In genomic region chr16:87028516-87029145, GRCm38 (mm10) we compare ENCODE assay signal across 22 mouse cellular contexts.
A peak's percentile ranks its signal among the peaks of the same experiment; 100 is the strongest.
DNase-seq lines count a peak whose midpoint lies in the region; ATAC-seq and TF ChIP-seq lines count a peak whose summit lies in the region.
"Had no signal": no experiment of that assay in that cellular context is flagged by ENCODE, and none has a peak within 500 bp of the region (broad histone marks: within the 10 kb centered on the region; RNA-seq: fewer than 3 reads in every experiment).

No protein-coding gene starts in this region.

- no peak overlapping the region for H3K4me3 ChIP-seq in kidney, embryonic 14.5 days (ENCODE audit: low read length)
- no peak overlapping the region for H3K4me3 ChIP-seq in midbrain, embryonic 11.5 days (ENCODE audit: low read depth, low read length)
- no peak overlapping the region for H3K4me3 ChIP-seq in midbrain, postnatal 0 days (ENCODE audit: low read depth, low read length)
- no peak overlapping the region for H3K4me3 ChIP-seq in embryonic facial prominence, embryonic 13.5 days
- no peak overlapping the region for H3K4me3 ChIP-seq in limb, embryonic 14.5 days (replicated peaks; ENCODE audit: low read length)
- H3K4me3 ChIP-seq in midbrain, embryonic 16.5 days (ENCODE audit: low read depth, low read length) = no peak overlapping the region
- H3K4me3 ChIP-seq: hindbrain, embryonic 12.5 days; left cerebral cortex, adult 2 months; liver, embryonic 13.5 days; megakaryocyte, embryonic 14.5 days had no signal

- 73% methylated on average over 5 of the region's 5 CpGs for WGBS in kidney, embryonic 14.5 days
- WGBS in midbrain, embryonic 11.5 days = 87% methylated on average over 5 of the region's 5 CpGs
- 75% methylated on average over 5 of the region's 5 CpGs for WGBS in midbrain, postnatal 0 days
- WGBS in embryonic facial prominence, embryonic 13.5 days = 39% methylated on average over 5 of the region's 5 CpGs
- WGBS in limb, embryonic 14.5 days = 55% methylated on average over 5 of the region's 5 CpGs
- 86% methylated on average over 5 of the region's 5 CpGs for WGBS in midbrain, embryonic 16.5 days

- H3K4me1 ChIP-seq in kidney, embryonic 14.5 days (ENCODE audit: control insufficient read depth, insufficient read depth, low read length) = no peaks in the 10 kb centered on the region
- H3K4me1 ChIP-seq in midbrain, embryonic 11.5 days (ENCODE audit: control insufficient read depth, insufficient read depth, low read length) = no peaks in the 10 kb centered on the region
- H3K4me1 ChIP-seq in midbrain, postnatal 0 days (ENCODE audit: insufficient read depth, low read length) = no peaks in the 10 kb centered on the region
- H3K4me1 ChIP-seq in embryonic facial prominence, embryonic 13.5 days = peaks cover 15% of the 10 kb centered on the region
- 0 out of 2 replicates have a peak, but pooled peaks cover 5% of the 10 kb centered on the region for H3K4me1 ChIP-seq in limb, embryonic 14.5 days (ENCODE audit: control insufficient read depth, insufficient read depth, low read length)
- H3K4me1 ChIP-seq in midbrain, embryonic 16.5 days (ENCODE audit: control insufficient read depth, insufficient read depth, low read length) = no peaks in the 10 kb centered on the region
- H3K4me1 ChIP-seq: hindbrain, embryonic 12.5 days; liver, embryonic 13.5 days; megakaryocyte, embryonic 14.5 days had no signal

- H3K9me3 ChIP-seq in kidney, embryonic 14.5 days (ENCODE audit: control insufficient read depth, low read length) = no peaks in the 10 kb centered on the region
- H3K9me3 ChIP-seq in midbrain, embryonic 11.5 days (ENCODE audit: control insufficient read depth, low read length) = no peaks in the 10 kb centered on the region
- H3K9me3 ChIP-seq in midbrain, postnatal 0 days (ENCODE audit: low read length) = no peaks in the 10 kb centered on the region
- no peaks in the 10 kb centered on the region for H3K9me3 ChIP-seq in embryonic facial prominence, embryonic 13.5 days
- no peaks in the 10 kb centered on the region for H3K9me3 ChIP-seq in limb, embryonic 14.5 days (ENCODE audit: control insufficient read depth, low read length)
- no peaks in the 10 kb centered on the region for H3K9me3 ChIP-seq in midbrain, embryonic 16.5 days (replicated peaks; ENCODE audit: control insufficient read depth, low read length, poor library complexity, severe bottlenecking)
- H3K9me3 ChIP-seq: hindbrain, embryonic 12.5 days; liver, embryonic 13.5 days had no signal

- H3K27me3 ChIP-seq in kidney, embryonic 14.5 days (ENCODE audit: control insufficient read depth, insufficient read depth, low read length) = no peaks in the 10 kb centered on the region
- no peaks in the 10 kb centered on the region for H3K27me3 ChIP-seq in midbrain, embryonic 11.5 days (ENCODE audit: control insufficient read depth, insufficient read depth, low read length)
- H3K27me3 ChIP-seq in midbrain, postnatal 0 days (ENCODE audit: insufficient read depth, low read length) = no peaks in the 10 kb centered on the region
- no peaks in the 10 kb centered on the region for H3K27me3 ChIP-seq in embryonic facial prominence, embryonic 13.5 days
- H3K27me3 ChIP-seq in limb, embryonic 14.5 days (ENCODE audit: control insufficient read depth, insufficient read depth, low read length) = no peaks in the 10 kb centered on the region
- H3K27me3 ChIP-seq in midbrain, embryonic 16.5 days (ENCODE audit: control insufficient read depth, insufficient read depth, low read depth, low read length) = no peaks in the 10 kb centered on the region
- H3K27me3 ChIP-seq: hindbrain, embryonic 12.5 days; liver, embryonic 13.5 days; megakaryocyte, embryonic 14.5 days had no signal

- H3K4me2 ChIP-seq in kidney, embryonic 14.5 days (replicated peaks; ENCODE audit: low read depth, low read length) = no peak overlapping the region
- H3K4me2 ChIP-seq in midbrain, embryonic 11.5 days = no peak overlapping the region
- H3K4me2 ChIP-seq in midbrain, postnatal 0 days (ENCODE audit: low read depth, low read length, poor library complexity, severe bottlenecking) = no peak overlapping the region
- H3K4me2 ChIP-seq in embryonic facial prominence, embryonic 13.5 days = no peak overlapping the region
- H3K4me2 ChIP-seq in limb, embryonic 14.5 days (replicated peaks; ENCODE audit: low read depth, low read length, severe bottlenecking) = no peak overlapping the region
- no peak overlapping the region for H3K4me2 ChIP-seq in midbrain, embryonic 16.5 days (ENCODE audit: low read length)
- H3K4me2 ChIP-seq: hindbrain, embryonic 12.5 days; liver, embryonic 13.5 days had no signal

- TF ChIP-seq POLR2A in limb, embryonic 14.5 days (IDR thresholded peaks at IDR 0.05; ENCODE audit: borderline replicate concordance, extremely low read depth, insufficient read depth, insufficient read length) = no peak

- no peak overlapping the region for H3K27ac ChIP-seq in kidney, embryonic 14.5 days (ENCODE audit: low read depth, low read length)
- no peak overlapping the region for H3K27ac ChIP-seq in midbrain, embryonic 11.5 days (ENCODE audit: low read depth, low read length)
- H3K27ac ChIP-seq in midbrain, postnatal 0 days (ENCODE audit: low read depth, low read length) = no peak overlapping the region
- H3K27ac ChIP-seq in embryonic facial prominence, embryonic 13.5 days = 0 out of 2 replicates have a peak overlapping the region, but pooled peaks have one; percentile 35
- no peak overlapping the region for H3K27ac ChIP-seq in limb, embryonic 14.5 days (replicated peaks; ENCODE audit: low read depth, low read length)
- H3K27ac ChIP-seq in midbrain, embryonic 16.5 days (ENCODE audit: low read length) = no peak overlapping the region
- H3K27ac ChIP-seq: hindbrain, embryonic 12.5 days; left cerebral cortex, adult 2 months; liver, embryonic 13.5 days had no signal

- DNase-seq in kidney, postnatal 14 days = peak; percentile 5
- peak; percentile 26 for DNase-seq in midbrain, embryonic 11.5 days (ENCODE audit: low spot score, missing footprints)
- no peak for DNase-seq in midbrain, postnatal 0 days (ENCODE audit: low spot score)
- DNase-seq in limb, embryonic 14.5 days (ENCODE audit: low spot score) = peak; percentile 80
- DNase-seq: adrenal gland, postnatal 14 days; cerebellum, adult 8-10 months; cerebellum, postnatal 36 days; gastrocnemius, postnatal 36 days; kidney, postnatal 36 days; liver, embryonic 13.5 days; lung, adult 2 months; midbrain, embryonic 14.5 days; right cerebral cortex, postnatal 4 days; thymus, postnatal 14 days had no signal

- ATAC-seq in kidney, embryonic 14.5 days (ENCODE audit: low FRiP score, low TSS enrichment) = no peak
- ATAC-seq in midbrain, embryonic 11.5 days (ENCODE audit: low FRiP score) = no peak
- no peak for ATAC-seq in midbrain, postnatal 0 days (ENCODE audit: low FRiP score)
- ATAC-seq in embryonic facial prominence, embryonic 13.5 days (ENCODE audit: insufficient number of reproducible peaks, insufficient read depth, low FRiP score, low TSS enrichment, low read depth) = 0 out of 2 replicates have a peak, but pooled peaks have one; percentile 32
- 0 out of 2 replicates have a peak, but pooled peaks have one; percentile 62 for ATAC-seq in limb, embryonic 14.5 days (ENCODE audit: low FRiP score, low read depth)
- ATAC-seq in megakaryocyte progenitor cell, adult 5-6 weeks (replicated peaks; ENCODE audit: poor library complexity) = no peak
- ATAC-seq in midbrain, embryonic 16.5 days = no peak
- ATAC-seq: intestine, postnatal 0 days had no signal

- no peaks in the 10 kb centered on the region for H3K36me3 ChIP-seq in kidney, embryonic 14.5 days (ENCODE audit: control insufficient read depth, insufficient read depth, low read length)
- no peaks in the 10 kb centered on the region for H3K36me3 ChIP-seq in midbrain, embryonic 11.5 days (ENCODE audit: control insufficient read depth, insufficient read depth, low read length)
- H3K36me3 ChIP-seq in midbrain, postnatal 0 days (ENCODE audit: insufficient read depth, low read length) = no peaks in the 10 kb centered on the region
- no peaks in the 10 kb centered on the region for H3K36me3 ChIP-seq in embryonic facial prominence, embryonic 13.5 days
- no peaks in the 10 kb centered on the region for H3K36me3 ChIP-seq in limb, embryonic 14.5 days (ENCODE audit: control insufficient read depth, insufficient read depth, low read length)
- no peaks in the 10 kb centered on the region for H3K36me3 ChIP-seq in midbrain, embryonic 16.5 days (ENCODE audit: control insufficient read depth, insufficient read depth, low read length)
- H3K36me3 ChIP-seq: hindbrain, embryonic 12.5 days; liver, embryonic 13.5 days had no signal

- no peak overlapping the region for H3K9ac ChIP-seq in kidney, embryonic 14.5 days (ENCODE audit: low read depth, low read length)
- no peak overlapping the region for H3K9ac ChIP-seq in midbrain, embryonic 11.5 days (ENCODE audit: low read length)
- H3K9ac ChIP-seq in midbrain, postnatal 0 days (replicated peaks; ENCODE audit: low read length, poor library complexity, severe bottlenecking) = no peak overlapping the region
- no peak overlapping the region for H3K9ac ChIP-seq in embryonic facial prominence, embryonic 13.5 days
- H3K9ac ChIP-seq in limb, embryonic 14.5 days (ENCODE audit: low read depth, low read length, severe bottlenecking) = no peak overlapping the region
- no peak overlapping the region for H3K9ac ChIP-seq in midbrain, embryonic 16.5 days (ENCODE audit: low read depth, low read length)
- H3K9ac ChIP-seq: hindbrain, embryonic 12.5 days; liver, embryonic 13.5 days had no signal

- no peak for TF ChIP-seq CTCF in midbrain, postnatal 0 days (IDR thresholded peaks at IDR 0.05)

Comparison
In these comparisons a context has a peak if more than half of its experiments do, and no peak if none do; other contexts are left out.
1. ATAC-seq: peak in embryonic facial prominence, embryonic 13.5 days (single experiment) and limb, embryonic 14.5 days (single experiment); none in kidney, embryonic 14.5 days (single experiment), midbrain, embryonic 11.5 days (single experiment), midbrain, postnatal 0 days (single experiment), megakaryocyte progenitor cell, adult 5-6 weeks (single experiment) and midbrain, embryonic 16.5 days (single experiment).